Mouse (Mus musculus): ENCODE results near the gene Pam.
"Not testable (repeated sequence)": the region's sequence is repeated elsewhere in the genome, so short reads cannot be mapped to it uniquely, and the experiment has no call there.

Gene Pam

DNA sequence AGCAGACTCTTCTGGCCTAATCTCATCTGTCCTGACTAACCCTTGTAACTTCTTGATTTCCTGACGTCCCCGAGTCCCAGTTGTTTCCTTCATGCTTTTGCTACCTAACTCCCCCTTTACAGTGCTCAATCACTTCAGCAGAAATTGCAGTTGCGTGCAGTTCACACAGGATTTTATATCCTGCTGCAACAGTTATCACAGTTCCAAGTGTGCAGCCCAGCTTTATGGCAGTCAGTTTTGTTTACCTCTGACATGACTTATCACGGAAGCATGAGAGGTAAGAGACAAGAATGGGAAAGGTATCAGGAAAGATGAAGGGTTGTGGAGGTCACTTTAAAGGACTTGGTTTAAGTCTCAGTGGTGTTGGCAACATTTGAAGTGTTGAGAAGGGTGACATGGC lies 125.7 kb downstream of the Pam start:
- no peak for DNase-seq (ENCODE audit: low read depth, low spot score)

DNA sequence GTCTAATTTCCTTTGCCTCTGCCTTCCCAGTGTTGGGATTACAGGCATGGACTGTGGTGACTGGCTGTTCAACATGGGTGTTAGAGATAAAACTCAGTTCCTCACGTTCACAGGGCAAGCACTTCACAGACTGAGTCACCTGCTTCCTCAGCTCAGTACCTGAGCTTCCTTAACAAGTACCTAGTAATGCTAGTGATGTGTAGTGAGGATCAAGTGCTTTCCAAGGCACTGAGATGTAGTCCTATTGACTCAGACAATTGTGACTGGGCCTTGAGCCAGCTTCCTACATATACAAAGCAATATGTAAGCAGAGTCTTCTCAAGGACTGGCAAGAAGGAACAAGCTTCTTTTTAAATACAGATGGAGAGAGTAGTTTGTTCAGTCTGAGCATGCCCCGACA lies 131.7 kb downstream of the Pam start:
- DNase-seq (ENCODE audit: low read depth, low spot score), result no peak

DNA sequence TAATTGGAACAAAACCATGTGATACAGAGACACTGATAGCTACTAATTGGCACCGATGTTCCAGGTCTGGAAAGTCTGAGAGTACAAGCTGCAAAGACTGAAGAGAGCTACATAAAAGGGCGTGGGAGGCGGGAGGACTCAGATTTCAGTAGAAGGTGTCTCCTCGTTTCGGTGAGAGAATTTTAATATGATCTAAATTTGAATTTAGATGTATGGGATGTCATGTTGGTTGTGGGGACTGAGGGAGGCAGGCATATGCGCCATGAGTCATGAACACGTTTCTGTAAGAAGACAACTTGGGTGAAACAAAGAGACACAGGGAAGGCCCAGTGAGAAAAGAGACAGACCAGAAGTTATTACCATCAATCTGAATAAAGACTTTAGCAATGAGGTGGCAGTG lies 133.3 kb downstream of the Pam start:
- no peak for DNase-seq (ENCODE audit: low read depth, low spot score)

DNA sequence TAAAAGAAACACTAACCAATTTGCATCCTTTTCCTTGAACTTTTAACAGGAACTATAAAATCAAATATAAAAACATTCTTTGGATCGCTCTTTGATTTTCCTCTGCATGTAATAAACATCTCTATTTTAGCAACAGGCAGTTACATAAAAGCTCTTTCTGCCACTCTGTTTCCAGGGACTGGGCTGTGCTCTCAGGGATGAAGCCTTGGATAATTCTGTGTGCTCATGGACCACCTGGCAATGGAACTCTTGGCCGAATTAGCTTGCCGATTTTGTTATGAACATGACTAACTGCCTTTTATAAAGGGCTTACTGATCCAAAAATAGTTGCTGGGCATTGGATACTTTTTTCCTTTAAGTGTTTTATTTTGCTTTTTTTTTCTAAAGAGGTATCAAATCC lies 134.8 kb downstream of the Pam start:
- no peak for DNase-seq (ENCODE audit: low read depth, low spot score)

DNA sequence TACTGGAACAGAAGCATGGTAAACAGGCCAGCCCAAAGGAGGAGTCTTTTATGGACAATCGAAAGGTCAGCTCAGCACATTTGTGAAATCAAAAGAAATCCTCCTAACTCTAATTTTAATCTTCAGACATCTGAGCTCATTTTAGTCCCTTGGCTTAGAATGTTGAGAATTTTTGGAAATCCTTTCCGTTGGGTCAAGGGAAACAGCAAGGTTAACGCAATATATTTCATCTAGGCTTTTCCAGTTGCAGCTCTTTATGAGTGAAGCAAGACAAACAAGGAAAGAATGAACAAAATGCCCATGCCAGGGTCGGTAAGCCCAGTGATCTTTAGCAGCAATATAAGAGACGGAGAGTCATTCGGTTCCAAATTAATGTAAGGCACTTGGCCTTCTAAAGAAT lies 135.3 kb downstream of the Pam start:
- DNase-seq (ENCODE audit: low read depth, low spot score), result no peak

DNA sequence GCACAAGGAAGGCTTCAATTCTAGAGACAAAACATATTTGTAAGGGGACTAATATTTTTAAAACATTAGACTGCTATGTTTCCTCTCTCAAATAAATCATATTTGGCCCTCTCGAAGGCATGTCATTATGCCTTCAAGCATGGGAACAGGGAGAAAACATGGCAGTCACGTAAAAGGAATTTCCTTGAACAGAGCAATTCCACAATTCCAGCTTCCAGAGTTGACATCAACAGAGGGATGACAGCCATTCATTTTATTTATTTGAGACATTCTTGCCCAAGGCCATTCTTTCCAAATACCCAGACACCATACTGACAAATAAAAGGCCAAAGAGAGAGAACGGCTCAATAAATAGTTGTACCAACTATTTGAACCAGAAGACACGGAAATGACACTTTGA lies 136.7 kb downstream of the Pam start:
- no peak for DNase-seq (ENCODE audit: low read depth, low spot score)

DNA sequence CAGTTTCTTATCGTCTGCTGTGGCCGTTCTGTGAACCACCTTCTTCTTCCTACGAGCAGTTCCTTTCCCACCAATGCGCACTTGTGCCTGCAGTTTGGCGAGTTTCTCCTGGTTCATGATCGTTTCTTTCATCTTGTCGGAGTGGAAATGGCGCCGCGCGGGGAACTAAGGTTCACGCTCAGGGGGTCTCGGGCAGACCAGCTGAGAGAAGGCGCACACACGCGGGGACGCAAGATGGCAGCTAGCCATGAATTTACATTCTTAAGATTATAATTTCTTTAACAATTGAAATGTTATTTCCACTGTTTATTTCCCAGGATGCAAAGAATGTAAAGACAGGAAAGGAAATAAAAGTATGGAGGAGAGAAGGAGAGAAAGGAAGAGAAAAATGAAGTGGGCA lies 146.2 kb downstream of the Pam start:
- not testable (repeated sequence) for DNase-seq (ENCODE audit: low read depth, low spot score)

DNA sequence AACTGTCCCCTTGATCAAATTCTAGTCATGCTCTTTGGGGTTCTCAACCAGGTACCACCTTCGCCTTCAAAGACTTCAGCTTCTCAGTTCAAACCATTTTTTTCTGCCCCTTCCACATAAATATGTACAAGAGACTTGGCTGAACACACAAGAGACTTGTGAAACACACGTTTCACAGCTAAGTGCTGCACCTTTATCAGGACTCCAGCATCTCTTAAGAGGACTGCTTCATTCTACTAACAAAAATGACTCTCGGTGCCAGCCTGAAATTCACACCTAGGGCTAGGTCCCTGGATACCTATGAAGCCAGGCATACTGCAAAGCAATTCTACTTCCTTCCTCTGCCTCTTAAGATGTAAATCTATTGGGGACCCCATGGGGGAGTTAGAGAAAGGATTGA lies 148.3 kb downstream of the Pam start:
- no peak for DNase-seq (ENCODE audit: low read depth, low spot score)

DNA sequence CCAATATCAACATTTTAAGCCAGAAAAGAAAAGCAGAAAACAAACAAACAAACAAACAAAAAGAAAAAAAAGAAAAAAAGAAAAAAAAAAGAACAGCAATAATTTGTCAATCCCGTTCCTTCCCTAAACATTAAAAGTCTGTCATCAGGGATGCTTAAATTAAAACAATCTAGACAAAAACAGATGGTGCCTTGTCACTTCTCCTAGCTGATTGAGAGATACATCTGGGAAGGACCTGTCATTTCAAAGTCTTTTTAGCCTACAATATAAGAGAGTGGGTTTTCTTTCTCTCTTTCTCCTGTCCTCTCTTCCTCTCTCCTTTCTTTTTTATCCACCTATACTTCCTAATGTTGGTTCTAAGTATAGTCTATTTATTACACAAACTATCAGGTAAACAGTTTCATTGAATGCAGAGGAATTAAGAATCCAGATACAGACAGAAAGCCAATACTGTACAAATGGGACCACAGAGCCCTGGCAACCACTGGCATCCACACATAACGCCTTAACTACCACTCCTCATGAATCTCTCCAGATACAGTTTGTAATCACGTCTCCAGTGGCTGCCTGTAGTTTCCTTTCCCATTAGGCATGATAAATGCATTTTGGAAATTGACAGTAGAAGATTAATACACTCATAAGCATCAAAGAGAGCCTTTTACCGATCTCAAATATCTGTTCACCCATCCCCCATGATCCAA lies 151.4 kb downstream of the Pam start:
- no peak for DNase-seq (ENCODE audit: low read depth, low spot score)

DNA sequence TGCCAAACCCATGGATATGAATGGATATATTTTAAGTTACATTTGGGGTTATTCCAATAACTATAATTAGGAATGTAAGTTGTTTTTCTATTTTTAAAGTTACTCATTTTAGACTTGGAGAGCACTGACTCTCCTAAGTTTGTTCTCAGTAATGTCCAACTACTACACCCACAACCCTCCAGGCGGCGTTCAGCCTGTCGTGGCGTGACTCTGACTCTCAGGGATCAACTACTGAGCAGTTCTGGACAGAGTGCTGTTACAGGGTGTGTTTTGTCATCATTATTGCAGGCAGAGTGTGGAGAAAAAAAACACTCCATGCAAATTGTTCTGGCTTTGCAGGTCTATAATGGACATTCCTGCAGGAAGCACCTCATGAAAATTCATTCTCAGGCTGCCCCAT lies 152.0 kb downstream of the Pam start:
- no peak for DNase-seq (ENCODE audit: low read depth, low spot score)

DNA sequence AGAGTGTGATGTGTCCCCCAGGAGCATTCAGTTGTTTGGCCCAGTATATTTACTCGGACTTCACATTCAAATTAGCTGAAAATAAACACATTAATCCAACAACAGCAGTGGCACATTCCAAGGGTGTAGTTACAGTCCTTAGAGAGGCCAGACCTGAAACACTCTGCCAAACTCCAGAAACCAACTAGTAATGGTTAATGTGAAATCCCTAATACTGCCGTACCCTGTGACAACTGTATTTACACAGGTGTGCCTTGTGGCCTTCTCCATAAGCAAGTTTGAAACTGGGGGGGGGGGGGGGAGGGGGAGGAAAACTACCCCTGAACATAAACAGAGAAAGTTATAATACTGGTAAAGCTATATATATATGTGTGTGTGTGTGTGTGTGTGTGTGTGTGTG lies 152.5 kb downstream of the Pam start:
- no peak for DNase-seq (ENCODE audit: low read depth, low spot score)

DNA sequence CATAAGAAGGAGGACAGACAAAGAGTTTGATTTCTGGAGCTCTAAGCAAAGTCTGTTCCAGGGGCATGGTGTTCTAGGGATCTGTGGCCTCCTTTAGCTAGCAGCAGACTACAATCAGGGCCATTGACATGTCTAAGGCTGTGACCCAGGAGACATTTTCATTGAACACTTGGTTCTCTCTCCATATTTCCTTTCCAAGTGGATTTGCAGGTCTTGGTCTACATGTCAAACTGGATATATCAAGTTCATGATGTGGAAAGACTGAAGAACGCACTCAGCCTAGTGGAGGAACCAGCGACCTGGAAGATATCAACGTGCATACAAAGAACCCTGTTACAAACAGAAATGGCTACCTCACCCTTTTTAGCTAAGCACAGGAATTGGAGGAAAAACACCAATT lies 156.9 kb downstream of the Pam start:
- peak; percentile 18 for DNase-seq (ENCODE audit: low read depth, low spot score)

DNA sequence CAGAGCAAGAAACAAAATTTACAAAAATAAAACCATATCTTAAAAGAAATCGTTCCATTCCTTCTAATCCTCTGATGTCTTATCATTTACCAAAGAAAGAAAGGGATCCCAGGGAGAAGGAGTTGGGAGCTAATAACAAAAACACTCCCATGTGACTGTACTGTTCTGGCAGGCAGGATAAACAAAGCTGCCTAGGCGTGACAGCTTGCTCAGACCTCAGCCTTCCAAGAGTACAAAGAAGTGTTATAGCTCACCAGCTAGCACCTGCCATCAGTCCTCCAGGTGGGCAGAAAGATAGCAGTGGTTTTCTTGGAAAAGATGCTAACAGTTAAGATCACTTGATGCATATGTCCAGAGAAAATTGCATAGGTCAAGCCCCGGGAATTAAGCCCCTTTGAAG lies 157.4 kb downstream of the Pam start:
- no peak for DNase-seq (ENCODE audit: low read depth, low spot score)

DNA sequence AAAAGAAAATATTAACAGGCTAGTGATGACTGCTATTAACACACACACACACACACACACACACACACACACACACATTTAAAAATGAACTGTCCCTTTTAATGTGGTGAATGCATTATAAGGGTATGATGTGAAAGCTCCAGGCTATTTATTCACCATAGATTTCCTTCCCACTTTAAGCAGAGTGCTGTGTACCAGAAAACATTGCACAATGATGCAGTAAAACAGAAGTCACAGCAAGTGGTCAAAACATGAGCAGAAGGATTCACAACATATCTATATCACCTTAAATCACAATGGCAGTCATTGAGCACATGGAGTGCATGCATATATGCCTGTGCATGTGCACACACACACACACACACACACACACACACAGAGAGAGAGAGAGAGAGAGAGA lies 160.5 kb downstream of the Pam start:
- DNase-seq (ENCODE audit: low read depth, low spot score), result no peak

DNA sequence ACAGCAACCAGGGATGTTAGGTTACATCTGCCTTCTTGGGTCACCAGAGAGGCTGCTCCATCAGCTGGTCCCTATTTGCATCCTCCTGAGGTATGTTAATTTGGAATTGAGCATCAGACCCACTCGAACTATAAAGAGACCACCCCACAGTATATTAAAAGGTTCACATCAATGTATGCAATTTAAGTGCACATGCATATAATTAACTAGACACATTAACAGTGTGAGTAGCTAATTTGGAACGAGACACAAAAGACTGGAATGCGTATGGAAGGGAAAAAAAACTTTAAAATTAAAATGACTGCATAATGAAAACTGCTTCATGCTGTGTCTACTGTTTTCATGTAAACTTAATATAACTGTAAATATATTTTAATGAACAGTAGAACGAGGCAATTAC lies 164.2 kb downstream of the Pam start:
- no peak for DNase-seq (ENCODE audit: low read depth, low spot score)

DNA sequence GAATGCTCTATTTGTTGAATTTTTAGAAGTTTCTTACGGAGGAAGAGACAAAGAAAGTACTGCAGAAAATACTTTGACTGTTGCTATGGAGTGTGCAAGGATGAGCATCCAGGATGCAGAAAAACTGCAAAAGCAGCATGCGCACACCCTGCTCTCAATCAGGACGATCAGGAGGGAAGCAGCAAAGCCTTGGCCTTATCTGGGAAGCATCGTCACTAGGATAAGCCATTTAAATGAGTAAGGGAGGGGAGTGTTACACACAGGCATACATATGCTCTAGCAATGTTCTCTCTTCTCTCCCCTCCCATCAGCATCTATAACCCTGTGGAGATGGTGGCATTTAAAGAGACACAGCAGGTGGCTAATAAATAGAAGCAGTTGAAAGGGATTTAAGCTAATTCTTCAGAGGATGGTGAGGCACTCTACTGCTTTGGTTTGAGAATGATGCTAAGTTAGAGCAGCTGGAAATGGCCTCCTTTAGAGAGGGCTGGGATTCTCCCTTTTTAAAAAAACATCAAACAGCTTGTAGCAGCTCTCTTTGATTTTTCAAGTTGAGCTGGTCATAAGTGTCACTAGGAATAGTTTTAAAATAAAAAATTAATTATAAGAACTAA lies 165.9 kb downstream of the Pam start:
- no peak for DNase-seq (ENCODE audit: low read depth, low spot score)

DNA sequence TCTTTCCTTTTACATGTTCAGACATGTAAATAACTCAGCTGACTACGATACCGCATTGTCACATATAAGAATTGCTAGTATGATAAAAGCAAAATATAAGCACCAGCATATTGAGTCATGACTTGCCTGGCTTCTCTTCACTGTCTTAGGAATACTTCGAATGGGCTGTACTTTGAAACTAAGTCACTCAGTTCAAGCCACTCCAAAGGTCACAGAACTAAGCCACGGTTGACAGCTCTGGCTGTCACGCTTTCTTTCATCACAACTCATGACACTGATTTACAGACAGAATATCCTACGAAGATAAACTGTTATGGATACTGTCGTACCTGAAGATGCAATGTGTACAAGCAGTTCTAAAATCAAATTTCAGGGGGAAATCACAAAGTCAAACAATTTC lies 168.7 kb downstream of the Pam start:
- no peak for DNase-seq (ENCODE audit: low read depth, low spot score)

DNA sequence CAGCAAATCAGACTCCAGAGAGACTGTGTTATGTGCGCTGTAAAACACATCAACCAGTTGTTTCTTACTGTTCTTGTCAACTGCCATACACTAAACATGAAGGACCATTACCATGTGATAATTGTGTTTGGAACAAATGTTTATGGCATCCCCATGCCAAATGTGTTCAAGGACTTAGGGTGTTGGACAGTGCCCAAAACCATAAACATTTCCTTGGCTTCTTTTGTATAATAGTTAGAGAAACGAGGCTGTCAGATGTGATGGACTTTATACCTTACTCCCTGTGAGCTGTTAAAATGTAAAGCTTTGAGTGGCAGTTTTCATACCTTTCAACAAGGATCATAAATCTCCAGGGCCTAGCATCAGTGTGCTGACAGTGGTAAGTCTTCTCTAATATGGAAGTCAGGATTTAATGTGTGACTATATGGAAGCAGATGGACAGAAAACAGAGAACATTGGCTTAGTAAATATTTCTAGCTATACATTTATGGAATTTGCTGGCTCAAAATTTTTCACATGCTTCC lies 169.4 kb downstream of the Pam start:
- DNase-seq (ENCODE audit: low read depth, low spot score), result no peak

DNA sequence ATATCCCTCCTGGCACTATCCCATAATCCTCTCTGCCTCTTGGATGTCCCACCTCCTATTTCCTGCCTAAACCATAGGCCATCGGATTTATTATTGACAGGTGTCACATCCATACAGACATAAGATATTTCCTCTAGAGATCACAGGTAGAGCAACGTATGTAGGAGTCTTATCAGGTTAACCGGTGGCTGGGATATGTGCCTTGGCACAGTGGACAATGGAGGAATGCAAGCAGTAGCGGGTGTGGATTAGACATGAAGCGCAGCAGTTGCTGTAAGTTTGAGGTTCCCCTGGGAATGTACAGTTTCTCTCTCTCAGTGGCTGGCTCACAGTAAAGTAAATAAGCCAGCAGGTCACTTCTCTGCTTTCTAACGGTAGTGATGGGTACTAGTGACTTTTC lies 173.1 kb downstream of the Pam start:
- no peak for DNase-seq (ENCODE audit: low read depth, low spot score)

DNA sequence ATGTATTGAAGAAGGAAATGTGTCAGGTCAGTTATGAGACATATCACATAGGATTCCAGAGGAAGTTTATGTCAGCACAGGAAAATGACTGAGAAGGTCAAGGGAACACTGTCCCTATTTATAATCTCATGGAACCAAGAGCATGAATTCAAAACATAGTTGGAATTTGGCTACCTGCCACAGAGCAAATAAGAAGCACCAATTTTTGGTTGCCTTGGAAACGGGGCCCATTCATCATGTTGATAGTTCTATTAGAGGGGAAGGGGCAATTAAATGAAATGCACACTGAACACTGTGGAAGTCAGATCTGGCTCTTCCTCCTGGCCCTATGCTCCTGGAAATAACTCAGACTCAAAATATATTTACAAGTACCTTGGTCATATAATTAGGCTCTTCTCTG lies 173.6 kb downstream of the Pam start:
- no peak for DNase-seq (ENCODE audit: low read depth, low spot score)

DNA sequence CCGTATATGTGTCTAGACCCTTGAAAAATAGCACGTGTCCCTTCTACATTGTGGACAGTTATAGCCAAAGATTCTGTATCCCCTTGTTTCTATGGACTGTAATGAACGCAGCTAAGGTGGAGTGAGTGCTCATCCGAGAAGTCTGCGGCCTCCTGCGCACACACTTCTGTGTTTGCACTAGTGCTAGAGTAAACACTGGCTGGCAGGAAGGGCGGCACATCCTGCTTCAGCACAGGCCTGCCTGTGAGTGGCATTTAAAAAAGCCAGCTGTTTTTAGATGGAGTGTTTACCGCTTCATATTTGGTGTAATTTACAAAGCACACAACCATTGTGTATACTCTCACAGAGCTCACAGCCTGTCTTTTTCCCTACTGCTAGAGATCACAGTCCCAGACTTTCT lies 177.0 kb downstream of the Pam start:
- DNase-seq (ENCODE audit: low read depth, low spot score), result no peak

DNA sequence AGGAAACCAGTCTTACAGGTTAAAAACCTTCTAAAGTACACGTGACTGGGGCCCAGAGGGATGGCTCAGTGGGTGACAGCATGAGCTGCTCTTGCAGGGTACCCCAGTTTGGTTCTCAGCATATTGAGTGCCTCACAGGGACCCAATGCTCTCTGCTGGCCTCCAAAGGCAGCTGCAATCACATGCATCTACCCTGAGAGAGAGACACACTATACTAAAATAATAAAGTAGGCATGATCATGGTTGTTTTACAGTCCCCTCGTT lies 178.5 kb downstream of the Pam start:
- no peak for DNase-seq (ENCODE audit: low read depth, low spot score)

DNA sequence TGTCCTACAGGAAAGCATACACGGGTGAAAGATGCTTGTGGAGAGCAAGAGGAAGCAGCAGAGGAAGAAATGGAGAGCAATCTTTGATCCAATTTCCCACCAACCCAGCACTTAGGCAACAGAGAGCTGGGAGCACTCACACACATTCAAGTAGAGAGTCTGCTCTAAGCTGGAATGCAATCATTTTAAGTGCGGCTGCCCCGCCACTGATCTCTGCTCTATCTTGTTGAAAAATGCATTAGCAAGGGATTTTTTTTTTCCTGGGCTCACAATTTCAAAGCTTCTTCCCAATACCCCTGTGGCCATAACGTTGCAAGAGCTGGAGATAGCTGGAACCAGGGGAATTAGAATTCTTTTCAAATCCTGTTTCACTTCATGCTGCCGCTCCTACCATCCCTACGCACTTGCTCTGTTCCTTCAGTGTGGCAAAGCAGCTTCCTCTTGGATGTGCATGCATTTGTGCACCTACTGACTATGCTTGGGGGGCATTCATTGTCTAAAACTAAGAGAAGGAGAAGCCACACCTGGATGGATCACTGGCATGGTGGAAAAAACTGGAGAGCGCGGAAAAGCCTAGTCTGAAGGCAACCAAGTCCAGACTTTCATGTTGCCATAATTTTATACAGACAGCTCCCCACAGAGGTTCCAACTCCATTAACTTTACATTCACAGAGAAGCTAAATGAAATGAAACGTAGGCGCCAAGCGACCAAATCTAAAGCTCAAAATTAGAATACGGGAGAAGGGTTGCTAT lies 179.1 kb downstream of the Pam start:
- no peak for DNase-seq (ENCODE audit: low read depth, low spot score)

Data from retina, adult 2 months (tissue).